Mouse (Mus musculus) heart, postnatal 0 days (tissue): ENCODE data around the gene Cox10. TPM values are rescaled to one million over a fixed set of nuclear protein-coding genes. Genes with fewer than 3 reads are reported as not detected.

ENCODE experiments used
- ATAC-seq: fragments of 200-750 bp; cut with Nextera tagmentation; 2 replicates; pipeline ENCODE4 v1.8.0; 2017; ENCODE audit warnings: low read depth, moderate number of reproducible peaks, moderate library complexity; ENCODE audit not compliant: insufficient read depth
- DNase-seq: peaks from one replicate; pipeline ENCODE4 v3.0.0-alpha.2; 2016; ENCODE audit warnings: low spot score
- H3K27ac ChIP-seq: fragments of 300-500 bp; sonication (generic); 2 replicates; pipeline ENCODE4 v1.5.1; 2014; ENCODE audit warnings: low read depth, mild to moderate bottlenecking
- H3K27me3 ChIP-seq: fragments of 300-500 bp; sonication (generic); 2 replicates; pipeline ENCODE4 v1.6.1; 2014; ENCODE audit warnings: low read length, mixed read lengths; ENCODE audit not compliant: control insufficient read depth, insufficient read depth
- H3K36me3 ChIP-seq: fragments of 300-500 bp; sonication (generic); replicated peaks from 2 replicates; pipeline ENCODE4 v1.6.1; 2014; ENCODE audit warnings: low read length, mixed read lengths; ENCODE audit not compliant: control insufficient read depth, insufficient read depth
- H3K4me1 ChIP-seq: fragments of 300-500 bp; sonication (generic); 2 replicates; pipeline ENCODE4 v1.6.1; 2014; ENCODE audit warnings: antibody characterized with exemption; ENCODE audit not compliant: control insufficient read depth, insufficient read depth
- H3K4me2 ChIP-seq: fragments of 300-500 bp; sonication (generic); 2 replicates; pipeline ENCODE4 v1.6.1; 2014; ENCODE audit warnings: low read depth, mild to moderate bottlenecking, low read length, moderate library complexity
- H3K4me3 ChIP-seq: fragments of 300-500 bp; sonication (generic); 2 replicates; pipeline ENCODE4 v1.5.1; 2014; ENCODE audit warnings: low read depth, low read length
- H3K9ac ChIP-seq: fragments of 300-500 bp; sonication (generic); replicated peaks from 2 replicates; pipeline ENCODE4 v1.6.1; 2014; ENCODE audit warnings: low read depth, low read length, mixed read lengths
- H3K9me3 ChIP-seq: fragments of 300-500 bp; sonication (generic); replicated peaks from 2 replicates; pipeline ENCODE4 v1.6.1; 2016; ENCODE audit warnings: low read length; ENCODE audit not compliant: control insufficient read depth
- CTCF ChIP-seq: IDR thresholded peaks from 2 replicates; pipeline ENCODE4 v1.5.1; 2016; ENCODE audit warnings: antibody characterized with exemption, control low read depth, low read depth
- EP300 ChIP-seq: IDR thresholded peaks from 2 replicates; pipeline ENCODE4 v1.6.1; 2016; ENCODE audit warnings: antibody characterized with exemption, low read depth
- WGBS: fragments of 180-500 bp; shearing (Covaris S2); extraction: QIAGEN DNeasy Blood & Tissue Kit; methylation state at CpG from one replicate; pipeline ENCODE4 v1.1.7; 2014; 5-methylcytosine and 5-hydroxymethylcytosine counted together
- polyA plus RNA-seq: library from polyadenylated mRNA; unstranded; fragments of >200 nt; fragmentation: Nextera tagmentation; extraction: Ambion mirVana; gene quantifications from 2 replicates; pipeline ENCODE4 v1.2.1, GENCODE M21; 2015
- total RNA-seq: library from RNA; depleted of rRNA; stranded (reverse); fragments of >200 nt; gene quantifications from 2 replicates; pipeline ENCODE4 v1.2.3, GENCODE M21; 2014; ENCODE audit warnings: low replicate concordance

Cox10 gene
- total and polyA plus RNA-seq, 2 experiments from 2014 or later, result 31.2 to 54.3 TPM

- TF ChIP-seq EP300, result no peak
- no peak for TF ChIP-seq CTCF
- H3K9ac ChIP-seq, result peak overlapping the region; percentile 78
- H3K36me3 ChIP-seq, result no peaks in the 10 kb centered on the region
- no peaks in the 10 kb centered on the region for H3K27me3 ChIP-seq
- WGBS, result 0% methylated on average over 8 of the region's 8 CpGs
- peaks cover 22% of the 10 kb centered on the region for H3K4me1 ChIP-seq
- H3K4me2 ChIP-seq, result peak overlapping the region; percentile 74
- peak overlapping the region; percentile 91 for H3K4me3 ChIP-seq
- ATAC-seq, result peak; percentile 43
- peak overlapping the region; percentile 89 for H3K27ac ChIP-seq
- no peaks in the 10 kb centered on the region for H3K9me3 ChIP-seq
- peak; percentile 23 for DNase-seq
These were observed 436 bp upstream of the Cox10 start for GRCm38 (mm10) chr11:64079727-64080081.

DNA sequence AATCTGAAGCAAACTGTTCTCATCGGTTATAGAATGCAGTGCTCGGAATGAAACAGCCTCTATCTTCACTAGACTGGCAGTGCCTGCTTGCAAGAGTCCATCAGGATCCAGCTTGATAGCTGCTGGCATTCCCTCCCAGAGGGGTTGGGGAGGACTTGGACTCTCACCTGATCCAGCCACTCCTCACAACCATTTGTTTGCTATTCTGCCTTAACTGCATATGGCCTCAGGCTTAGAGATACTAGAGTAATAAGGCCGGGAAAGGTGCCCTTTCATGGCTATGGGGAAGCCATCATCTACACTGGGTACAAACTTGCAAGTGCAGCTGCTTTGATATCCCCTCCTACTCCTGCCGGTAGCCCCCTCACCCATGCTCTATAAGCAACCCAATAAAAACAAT, 3.1 kb downstream of the Cox10 start:
- no peaks in the 10 kb centered on the region for H3K27me3 ChIP-seq
- no peak for TF ChIP-seq EP300
- no peak for TF ChIP-seq CTCF
- H3K4me2 ChIP-seq, result no peak overlapping the region
- H3K9me3 ChIP-seq, result no peaks in the 10 kb centered on the region
- DNase-seq (no peak), ATAC-seq (no peak)
- no peak overlapping the region for H3K4me3 ChIP-seq
- H3K36me3 ChIP-seq, result peaks cover 15% of the 10 kb centered on the region
- WGBS, result 91% methylated on average over 4 of the region's 4 CpGs
- no peak overlapping the region for H3K27ac ChIP-seq
- no peak overlapping the region for H3K9ac ChIP-seq
- H3K4me1 ChIP-seq, result peaks cover 27% of the 10 kb centered on the region

- Histone ChIP-seq H3K27ac (no peak overlapping the region), H3K27me3 (no peaks in the 10 kb centered on the region), H3K36me3 (peaks cover 40% of the 10 kb centered on the region), H3K4me3 (no peak overlapping the region), H3K4me2 (0 out of 2 replicates have a peak overlapping the region, but pooled peaks have one; percentile 2), H3K4me1 (peaks cover 24% of the 10 kb centered on the region), H3K9ac (no peak overlapping the region), H3K9me3 (no peaks in the 10 kb centered on the region)
- WGBS, result 36% methylated on average over 4 of the region's 4 CpGs
- TF ChIP-seq EP300 (peak; percentile 89; the same call in 1 of the 2 replicates), CTCF (no peak)
- DNase-seq (peak; percentile 71), ATAC-seq (peak; percentile 86)
These were observed 5.9 kb downstream of the Cox10 start for GRCm38 (mm10) chr11:64073379-64073778.

- ATAC-seq, result no peak
- peaks cover 53% of the 10 kb centered on the region for H3K36me3 ChIP-seq
These were observed 7.7 kb downstream of the Cox10 start for GRCm38 (mm10) chr11:64071536-64071935.

DNA sequence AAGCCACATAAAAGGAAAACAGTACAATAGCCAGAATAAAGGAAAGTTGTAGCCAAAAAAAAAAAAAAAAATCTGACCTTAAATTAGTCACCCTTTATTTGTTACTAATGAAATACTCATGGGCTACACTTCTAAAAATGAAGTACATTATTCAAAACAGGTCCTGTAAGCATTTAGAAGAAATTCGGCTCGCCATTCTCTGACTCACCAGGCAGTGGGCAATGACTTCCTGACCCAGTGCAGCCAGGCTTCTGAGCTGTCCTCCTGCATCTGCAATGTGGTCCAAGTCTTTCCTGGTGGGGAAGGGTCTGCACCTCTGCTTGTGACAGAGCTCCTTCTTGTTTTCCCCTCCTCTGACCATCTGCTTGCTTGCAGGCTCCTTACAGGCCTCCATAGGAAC, 13.3 kb downstream of the Cox10 start:
- Histone ChIP-seq H3K9me3 (no peaks in the 10 kb centered on the region), H3K4me1 (no peaks in the 10 kb centered on the region), H3K4me2 (no peak overlapping the region), H3K36me3 (peaks cover 45% of the 10 kb centered on the region), H3K4me3 (no peak overlapping the region), H3K9ac (no peak overlapping the region), H3K27ac (no peak overlapping the region), H3K27me3 (no peaks in the 10 kb centered on the region)
- WGBS, result 93% methylated on average over 2 of the region's 2 CpGs
- no peak for ATAC-seq
- no peak for DNase-seq
- TF ChIP-seq EP300 (no peak), CTCF (no peak)

More at GRCm38 (mm10) chr11:64071536-64071935, 7.7 kb downstream of the Cox10 start:
- Histone ChIP-seq H3K27me3 (no peaks in the 10 kb centered on the region), H3K4me1 (0 out of 2 replicates have a peak, but pooled peaks cover 9% of the 10 kb centered on the region), H3K27ac (no peak overlapping the region), H3K9ac (no peak overlapping the region), H3K4me3 (no peak overlapping the region), H3K9me3 (no peaks in the 10 kb centered on the region), H3K4me2 (no peak overlapping the region)
- no peak for DNase-seq
- TF ChIP-seq EP300 (no peak), CTCF (no peak)
- WGBS, result 95% methylated on average over 12 of the region's 12 CpGs

- Histone ChIP-seq H3K4me1 (no peaks in the 10 kb centered on the region), H3K4me3 (no peak overlapping the region), H3K27ac (no peak overlapping the region), H3K4me2 (no peak overlapping the region), H3K9me3 (no peaks in the 10 kb centered on the region), H3K27me3 (no peaks in the 10 kb centered on the region), H3K36me3 (peaks cover 43% of the 10 kb centered on the region), H3K9ac (no peak overlapping the region)
- no peak for DNase-seq
- no peak for TF ChIP-seq EP300
- TF ChIP-seq CTCF, result no peak
- 90% methylated on average over 3 of the region's 3 CpGs for whole genome bisulfite sequencing
- no peak for ATAC-seq
These were observed 16.1 kb downstream of the Cox10 start for GRCm38 (mm10) chr11:64063130-64063529.
